Mouse (Mus musculus): Measurements from ENCODE around the gene A030003K21Rik. TPM values are rescaled to one million over a fixed set of nuclear protein-coding genes. Genes with fewer than 3 reads are reported as not detected.
"Not testable (repeated sequence)": the region's sequence is repeated elsewhere in the genome, so short reads cannot be mapped to it uniquely, and the experiment has no call there.

The A030003K21Rik gene
- total RNA-seq, 2 experiments from 2014 or later = not detected

- Histone ChIP-seq H3K27ac (no peak overlapping the region), H3K4me3 (no peak overlapping the region)
- no peak for DNase-seq
- intact Hi-C loops (cut with DNase I) = no loop called here
- TF ChIP-seq CTCF (IDR thresholded peaks at IDR 0.05) = no peak
Measured at GRCm38 (mm10) chr1:82948601-82949000, 5.4 kb upstream of the A030003K21Rik start.

GRCm38 (mm10) chr1:82946029-82946428 is 2.8 kb upstream of the A030003K21Rik start:
- H3K4me3 ChIP-seq; H3K27ac ChIP-seq; DNase-seq; intact Hi-C loops (cut with DNase I): not testable (repeated sequence)

- H3K27ac ChIP-seq; DNase-seq; intact Hi-C loops (cut with DNase I); H3K4me3 ChIP-seq: not testable (repeated sequence)
Measured at GRCm38 (mm10) chr1:82942505-82942904, 683 bp downstream of the A030003K21Rik start.

GRCm38 (mm10) chr1:82938666-82939065 is 4.5 kb downstream of the A030003K21Rik start:
- intact Hi-C loops (cut with DNase I) = no loop called here
- no peak overlapping the region for H3K27ac ChIP-seq
- H3K4me3 ChIP-seq = no peak overlapping the region
- DNase-seq = no peak
- no peak for TF ChIP-seq CTCF (IDR thresholded peaks at IDR 0.05)

- DNase-seq; intact Hi-C loops (cut with DNase I); H3K4me3 ChIP-seq: not testable (repeated sequence)
Measured at GRCm38 (mm10) chr1:82931326-82931725, 11.9 kb downstream of the A030003K21Rik start, which contains the start of gene Gm6217. TSS of gene Gm6217 (minus strand) at chr1:82931399.

GRCm38 (mm10) chr1:82930558-82930957 is 12.6 kb downstream of the A030003K21Rik start:
- intact Hi-C loops (cut with DNase I); H3K27ac ChIP-seq; H3K4me3 ChIP-seq; DNase-seq: not testable (repeated sequence)

More at GRCm38 (mm10) chr1:82931326-82931725, 11.9 kb downstream of the A030003K21Rik start, which contains the start of gene Gm6217:
- H3K27ac ChIP-seq = not testable (repeated sequence)

GRCm38 (mm10) chr1:82924650-82925049 is 18.5 kb downstream of the A030003K21Rik start, which contains the start of gene A030014E15Rik:
TSS of gene A030014E15Rik (plus strand) at chr1:82924917.
- no peak for TF ChIP-seq CTCF (IDR thresholded peaks at IDR 0.05)
- no peak within 1 kb of the TSS for H3K27ac ChIP-seq
- H3K4me3 ChIP-seq = no peak within 1 kb of the TSS
- DNase-seq = no peak
- intact Hi-C loops (cut with DNase I) = no loop called here

- DNase-seq; intact Hi-C loops (cut with DNase I): not testable (repeated sequence)
Measured at GRCm38 (mm10) chr1:82913434-82913833, 29.8 kb downstream of the A030003K21Rik start.

GRCm38 (mm10) chr1:82913025-82913424 is 30.2 kb downstream of the A030003K21Rik start, which contains the start of gene A030005L19Rik:
TSS of gene A030005L19Rik (plus strand) at chr1:82913325.
- peak; percentile 22; the same call in 1 of the 2 replicates for TF ChIP-seq CTCF (IDR thresholded peaks at IDR 0.05)
- H3K27ac ChIP-seq = no peak within 1 kb of the TSS
- H3K4me3 ChIP-seq = no peak within 1 kb of the TSS
- DNase-seq = no peak
- intact Hi-C loops (cut with DNase I) = no loop called here

More at GRCm38 (mm10) chr1:82913434-82913833, 29.8 kb downstream of the A030003K21Rik start:
- H3K4me3 ChIP-seq, H3K27ac ChIP-seq: not testable (repeated sequence)

GRCm38 (mm10) chr1:82905886-82906285 is 37.3 kb downstream of the A030003K21Rik start:
- H3K27ac ChIP-seq = no peak overlapping the region
- DNase-seq = no peak
- H3K4me3 ChIP-seq = no peak overlapping the region
- TF ChIP-seq CTCF (IDR thresholded peaks at IDR 0.05) = no peak
- intact Hi-C loops (cut with DNase I) = no loop called here

GRCm38 (mm10) chr1:82901201-82901600 is 42.0 kb downstream of the A030003K21Rik start:
- no peak for DNase-seq
- intact Hi-C loops (cut with DNase I) = no loop called here
- TF ChIP-seq CTCF (IDR thresholded peaks at IDR 0.05) = no peak

GRCm38 (mm10) chr1:82900567-82900966 is 42.6 kb downstream of the A030003K21Rik start:
- no peak for TF ChIP-seq CTCF (IDR thresholded peaks at IDR 0.05)
- DNase-seq = no peak
- no peak overlapping the region for H3K4me3 ChIP-seq
- intact Hi-C loops (cut with DNase I) = no loop called here
- H3K27ac ChIP-seq = no peak overlapping the region

More at GRCm38 (mm10) chr1:82901201-82901600, 42.0 kb downstream of the A030003K21Rik start:
- Histone ChIP-seq H3K4me3 (no peak overlapping the region), H3K27ac (no peak overlapping the region)

- no peak overlapping the region for H3K27ac ChIP-seq
- intact Hi-C loops (cut with DNase I) = no loop called here
- DNase-seq = no peak
- no peak overlapping the region for H3K4me3 ChIP-seq
- TF ChIP-seq CTCF (IDR thresholded peaks at IDR 0.05) = no peak
Measured at GRCm38 (mm10) chr1:82893269-82893668, 49.9 kb downstream of the A030003K21Rik start.

Other genes starting within 250 kb of the A030003K21Rik start
- 100 to 1,000 TPM; 138 to 144 TPM for gene Mff, start 218.5 kb downstream of the A030003K21Rik start, total RNA-seq (2021)
- not detected for gene Tm4sf20, start 174.9 kb downstream of the A030003K21Rik start, total RNA-seq (2021)
- not detected for gene Gm47791, start 172.1 kb downstream of the A030003K21Rik start, total RNA-seq (2021)
- gene Agfg1, start 103.9 kb downstream of the A030003K21Rik start, total RNA-seq (2021) = 10 to 100 TPM; 24.6 to 27.7 TPM
- gene A030005L19Rik, start 30.1 kb downstream of the A030003K21Rik start, total RNA-seq (2021) = under 1 TPM in 1 of 2 experiments, not detected in 1; 0.31 TPM
- gene A030014E15Rik, start 18.5 kb downstream of the A030003K21Rik start, total RNA-seq (2021) = not detected
- gene Gm6217, start 12.0 kb downstream of the A030003K21Rik start, total RNA-seq (2021) = not detected
- not detected for gene Gm7544, start 12.6 kb upstream of the A030003K21Rik start, total RNA-seq (2021)
- gene Gm47955, start 16.9 kb upstream of the A030003K21Rik start, total RNA-seq (2021) = not detected
- gene Gm47959, start 57.2 kb upstream of the A030003K21Rik start, total RNA-seq (2021) = not detected
- gene Slc19a3, start 95.1 kb upstream of the A030003K21Rik start, total RNA-seq (2021) = not detected
- gene Krtap28-10, start 99.1 kb upstream of the A030003K21Rik start, total RNA-seq (2021) = not detected
- not detected for gene Gm47969, start 101.5 kb upstream of the A030003K21Rik start, total RNA-seq (2021)
- gene A030005K14Rik, start 116.0 kb upstream of the A030003K21Rik start, total RNA-seq (2021) = not detected
- gene Krtap28-13, start 117.5 kb upstream of the A030003K21Rik start, total RNA-seq (2021) = not detected
- gene Ccl20, start 173.4 kb upstream of the A030003K21Rik start, total RNA-seq (2021) = not detected
- gene Daw1, start 216.4 kb upstream of the A030003K21Rik start, total RNA-seq (2021) = not detected

Measured in gastrocnemius, adult 2 months (tissue).